Mouse (Mus musculus): ENCODE measurements around the gene Proser1.

- TF ChIP-seq POLR2AphosphoS2 (IDR thresholded peaks at IDR 0.05; ENCODE audit: low read depth, low read length) = no peak
- TF ChIP-seq TBP (conservative IDR thresholded peaks at IDR 0.05; ENCODE audit: low read depth, low read length) = no peak
- TF ChIP-seq CHD1 (IDR thresholded peaks at IDR 0.05; ENCODE audit: low read depth, low read length) = no peak
- no peak for TF ChIP-seq CTCF (conservative IDR thresholded peaks at IDR 0.05 in 1 of 2, IDR thresholded peaks at IDR 0.05 in 1 of 2; ENCODE audit: low read depth in 2 of 2, low read length in 2 of 2)
- peak; percentile 14; the same call in 1 of the 2 replicates for TF ChIP-seq TCF12 (IDR thresholded peaks at IDR 0.05; ENCODE audit: low read depth, low read length)
Measured at GRCm38 (mm10) chr3:53522794-53523193, 59.3 kb downstream of the Proser1 start.
